Mouse (Mus musculus) erythroblast, embryonic 14.5 days (primary cell): ENCODE measurements around the gene Nhej1.

Source experiments
- GATA1 ChIP-seq: IDR thresholded peaks from 2 replicates; pipeline ENCODE4 v1.6.1; 2012; ENCODE audit warnings: low read length, inconsistent platforms, mixed read lengths
- TAL1 ChIP-seq: IDR thresholded peaks from 3 replicates; pipeline ENCODE4 v1.6.1; 2012; ENCODE audit warnings: low read length, inconsistent platforms, mixed read lengths

DNA sequence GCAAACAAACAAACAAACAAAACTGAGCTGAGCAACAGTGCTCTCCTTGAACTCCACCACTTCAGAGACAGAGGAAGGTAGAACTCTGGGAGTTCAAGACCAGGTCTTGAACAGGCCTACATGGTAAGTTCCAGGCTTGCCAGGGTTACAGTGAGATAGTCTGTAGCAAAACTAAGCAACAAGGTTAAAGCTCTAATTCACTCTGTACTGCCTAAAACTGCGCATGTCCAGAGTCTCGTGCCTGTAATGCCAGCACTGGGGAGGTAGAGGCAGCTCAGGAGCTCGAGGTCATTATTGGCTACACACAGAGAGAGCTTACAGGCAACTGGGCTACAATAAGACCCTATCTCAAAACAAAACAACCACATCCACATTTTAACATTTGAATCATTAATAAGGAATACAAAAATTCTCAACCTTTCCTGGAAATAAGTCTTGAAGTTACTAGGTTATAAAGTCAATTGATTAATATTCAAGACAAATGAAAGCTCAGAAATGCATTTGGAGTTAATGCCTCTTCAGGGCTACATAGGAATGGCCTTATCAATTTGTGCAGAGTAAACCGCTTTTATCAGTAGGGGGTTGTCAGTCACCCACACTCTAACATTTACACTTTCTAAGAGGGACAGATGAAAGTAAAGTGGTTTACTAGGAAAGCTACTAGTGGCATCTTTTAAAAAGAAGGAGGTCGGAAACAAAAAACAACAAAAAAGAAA is 34.7 kb upstream of the Nhej1 start:
- TF ChIP-seq TAL1 (no peak), GATA1 (peak; percentile 56)
